Mouse (Mus musculus) olfactory bulb, adult 2 months (tissue): Measurements from ENCODE around the gene Hunk.

ENCODE experiments used
- CTCF ChIP-seq: fragments of 200-500 bp; IDR thresholded peaks from 2 replicates; pipeline ENCODE4 v1.5.1; 2012; ENCODE audit warnings: low read depth, mild to moderate bottlenecking, low read length, moderate library complexity; ENCODE audit not compliant: insufficient read depth
- POLR2A ChIP-seq: fragments of 200-500 bp; IDR thresholded peaks from 2 replicates; pipeline ENCODE4 v1.6.1; 2012; ENCODE audit warnings: mild to moderate bottlenecking, low read depth, low read length, moderate library complexity; ENCODE audit not compliant: insufficient read depth

GRCm38 (mm10) chr16:90379897-90380296 lies 5.9 kb upstream of the Hunk start:
- TF ChIP-seq CTCF (peak; percentile 77), POLR2A (no peak)
